Mouse (Mus musculus) testis, adult 2 months (tissue): Measurements from ENCODE around the gene Ncoa5. TPM values are rescaled to one million over a fixed set of nuclear protein-coding genes. Genes with fewer than 3 reads are reported as not detected.

Experiments
- H3K27ac ChIP-seq: fragments of 200-500 bp; 2 replicates; pipeline ENCODE4 v1.5.1; 2012; ENCODE audit warnings: low read depth, low read length; ENCODE audit not compliant: control insufficient read depth, insufficient read depth
- H3K27me3 ChIP-seq: fragments of 200-500 bp; 2 replicates; pipeline ENCODE4 v1.6.1; 2012; ENCODE audit warnings: mild to moderate bottlenecking, low read length, moderate library complexity; ENCODE audit not compliant: control insufficient read depth, insufficient read depth
- H3K36me3 ChIP-seq: fragments of 200-500 bp; 2 replicates; pipeline ENCODE4 v1.6.1; 2012; ENCODE audit warnings: mild to moderate bottlenecking, low read length; ENCODE audit not compliant: control insufficient read depth, insufficient read depth
- H3K4me1 ChIP-seq: fragments of 200-500 bp; 2 replicates; pipeline ENCODE4 v1.6.1; 2012; ENCODE audit warnings: low read length; ENCODE audit not compliant: control insufficient read depth, insufficient read depth
- H3K4me3 ChIP-seq: fragments of 200-500 bp; 2 replicates; pipeline ENCODE4 v1.5.1; 2012; ENCODE audit warnings: low read depth, mild to moderate bottlenecking, low read length, moderate library complexity, mixed read lengths; ENCODE audit not compliant: control insufficient read depth
- CTCF ChIP-seq: fragments of 200-500 bp; IDR thresholded peaks from 2 replicates; pipeline ENCODE4 v1.5.1; 2012; ENCODE audit warnings: low read depth, mild to moderate bottlenecking, inconsistent platforms, low read length, moderate library complexity; ENCODE audit not compliant: control insufficient read depth, insufficient read depth, insufficient replicate concordance
- POLR2A ChIP-seq: fragments of 200-500 bp; IDR thresholded peaks from 2 replicates; pipeline ENCODE4 v1.6.1; 2012; ENCODE audit warnings: low read depth, mild to moderate bottlenecking, inconsistent platforms, low read length, moderate library complexity; ENCODE audit not compliant: control insufficient read depth
- polyA plus RNA-seq: library from polyadenylated mRNA; depleted of rRNA; stranded (reverse); fragments of >200 nt; gene quantifications from 2 replicates; pipeline ENCODE4 v1.2.3, GENCODE M21; 2012

Ncoa5 gene
- polyA plus RNA-seq, 1 experiment = 37.0 TPM

DNA sequence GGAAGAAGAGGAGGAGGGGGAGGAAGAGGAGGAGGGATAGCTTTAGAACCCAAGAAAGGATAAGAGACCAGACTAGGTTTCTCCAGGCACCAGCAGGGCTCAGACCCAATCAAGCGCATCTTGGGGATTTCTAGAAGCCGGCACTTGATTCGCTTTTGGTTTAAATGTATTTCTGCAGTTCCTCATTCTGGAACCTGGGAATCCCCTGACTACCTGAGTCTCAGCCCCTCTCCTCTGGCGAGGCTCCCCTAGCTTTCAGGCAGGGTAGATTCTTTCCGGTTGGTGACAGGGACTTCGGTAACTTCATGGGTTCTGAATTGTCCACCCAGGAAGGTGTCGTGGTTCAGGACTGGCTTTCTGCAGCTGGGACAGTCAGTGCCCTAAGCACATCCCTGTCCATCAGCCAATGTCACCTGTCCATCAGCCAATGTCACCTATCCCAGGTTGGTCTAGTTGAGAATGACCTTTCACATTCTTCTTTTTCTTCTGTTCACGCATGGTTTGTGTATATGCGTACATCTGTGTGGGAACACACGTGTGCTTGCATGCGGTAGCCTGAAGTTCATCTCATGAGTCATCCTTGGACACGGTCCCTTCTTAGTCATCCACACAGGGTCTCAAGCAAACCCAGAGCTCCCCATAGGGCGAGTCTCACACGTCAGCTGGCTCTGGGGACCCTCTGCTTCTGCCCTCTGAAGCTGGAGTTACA, 21.9 kb upstream of the Ncoa5 start:
- peaks cover 2% of the 10 kb centered on the region for H3K4me1 ChIP-seq
- H3K36me3 ChIP-seq = no peaks in the 10 kb centered on the region
- H3K4me3 ChIP-seq = no peak overlapping the region
- H3K27ac ChIP-seq = no peak overlapping the region
- TF ChIP-seq CTCF = no peak
- no peak for TF ChIP-seq POLR2A
- H3K27me3 ChIP-seq = no peaks in the 10 kb centered on the region

DNA sequence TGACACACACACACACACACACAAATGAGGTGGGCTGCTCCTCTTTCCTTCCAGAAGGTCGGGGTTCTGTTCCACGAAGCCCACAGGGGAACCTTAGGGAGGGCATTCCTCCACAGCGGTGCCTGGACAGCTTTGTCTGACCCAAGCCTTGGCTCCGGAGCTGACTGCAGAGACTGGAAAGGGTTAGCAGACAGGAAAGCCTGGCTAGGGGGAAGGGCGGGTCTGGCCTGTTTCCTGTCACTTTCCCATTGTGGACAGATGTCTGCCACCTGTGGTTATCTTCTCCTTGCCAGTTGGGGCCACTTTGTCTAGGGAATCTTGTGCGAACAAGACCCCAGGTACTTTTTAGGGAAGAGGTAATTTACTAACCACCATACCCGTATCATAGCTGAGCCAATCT, 21.2 kb upstream of the Ncoa5 start:
- no peak overlapping the region for H3K27ac ChIP-seq
- H3K27me3 ChIP-seq = no peaks in the 10 kb centered on the region
- TF ChIP-seq POLR2A (no peak), CTCF (no peak)
- H3K4me1 ChIP-seq = peaks cover 2% of the 10 kb centered on the region
- no peaks in the 10 kb centered on the region for H3K36me3 ChIP-seq
- no peak overlapping the region for H3K4me3 ChIP-seq

DNA sequence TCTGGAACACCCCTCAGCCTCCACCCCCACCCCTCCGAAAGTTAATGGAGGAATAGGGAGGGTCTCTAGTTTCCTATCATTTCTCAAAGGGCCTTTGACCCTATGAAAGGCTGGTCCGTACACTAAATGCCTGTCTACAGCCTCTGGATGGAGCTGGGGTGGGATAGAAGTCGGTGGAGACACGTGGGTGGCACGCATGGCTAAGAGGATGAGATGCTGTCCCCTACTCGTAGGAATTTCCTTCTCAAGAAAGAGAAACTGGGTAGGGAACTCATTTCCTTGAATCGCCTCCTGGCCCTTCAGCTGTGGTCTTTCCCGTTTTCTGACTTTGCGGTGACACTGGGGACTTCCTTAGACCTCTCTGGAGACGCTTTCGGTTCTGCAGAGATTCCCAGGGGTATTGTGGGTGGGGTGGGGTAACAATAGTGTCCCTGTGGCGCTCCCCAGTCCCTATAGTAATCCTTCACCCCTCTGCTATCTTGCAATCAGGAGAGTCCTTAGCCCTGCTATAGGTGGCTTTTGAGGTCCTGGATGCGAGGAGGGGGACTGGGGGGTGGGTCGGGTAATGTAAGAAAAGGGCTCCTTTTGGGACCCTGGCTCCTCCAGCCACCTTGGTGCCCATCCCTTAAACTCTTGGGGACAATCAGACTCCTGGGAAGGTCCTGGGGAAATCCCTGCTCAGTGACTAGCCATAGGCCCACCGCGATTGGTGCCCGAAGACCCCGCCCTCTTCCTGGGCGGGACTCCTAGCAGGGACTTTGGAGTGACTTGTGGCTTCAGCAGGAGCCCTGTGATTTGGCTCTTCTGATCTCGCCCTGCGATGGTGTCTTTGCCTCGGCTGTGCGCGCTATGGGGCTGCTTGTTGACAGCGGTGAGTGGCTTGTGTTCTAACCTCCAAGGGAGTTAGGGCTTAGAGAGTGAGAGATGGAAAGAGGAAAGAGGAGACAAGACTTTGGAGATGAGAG, 20.5 kb upstream of the Ncoa5 start, which contains the start of gene Cd40:
Gene Cd40 (plus strand): TSS at position 740 of the 965 bp plus-strand sequence.
- H3K4me1 ChIP-seq = peaks cover 2% of the 10 kb centered on the region
- no peak within 1 kb of the TSS for H3K27ac ChIP-seq
- TF ChIP-seq CTCF (no peak), POLR2A (no peak)
- H3K4me3 ChIP-seq = no peak within 1 kb of the TSS
- H3K27me3 ChIP-seq = no peaks in the 10 kb centered on the region
- no peaks in the 10 kb centered on the region for H3K36me3 ChIP-seq

DNA sequence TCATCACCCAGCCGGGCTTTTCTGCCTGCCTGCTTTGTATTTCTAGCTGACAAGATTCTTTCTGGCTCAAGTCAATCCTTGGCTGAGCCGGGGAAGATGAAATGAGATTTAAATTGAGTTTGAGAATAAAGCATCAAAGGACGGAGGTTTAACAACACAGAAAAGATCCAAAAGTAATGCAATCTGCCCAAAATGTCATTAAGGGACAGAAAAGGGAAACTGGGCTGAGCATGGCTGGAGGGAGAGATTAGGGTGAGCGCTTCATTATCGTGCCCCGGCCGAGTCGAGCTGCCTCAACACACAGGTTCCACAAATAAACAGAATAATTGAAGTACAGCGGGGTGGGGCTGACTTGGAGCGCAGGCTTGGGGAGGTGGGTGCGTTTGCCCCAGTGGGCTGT, 16.9 kb upstream of the Ncoa5 start:
- no peak overlapping the region for H3K27ac ChIP-seq
- H3K4me1 ChIP-seq = peaks cover 2% of the 10 kb centered on the region

DNA sequence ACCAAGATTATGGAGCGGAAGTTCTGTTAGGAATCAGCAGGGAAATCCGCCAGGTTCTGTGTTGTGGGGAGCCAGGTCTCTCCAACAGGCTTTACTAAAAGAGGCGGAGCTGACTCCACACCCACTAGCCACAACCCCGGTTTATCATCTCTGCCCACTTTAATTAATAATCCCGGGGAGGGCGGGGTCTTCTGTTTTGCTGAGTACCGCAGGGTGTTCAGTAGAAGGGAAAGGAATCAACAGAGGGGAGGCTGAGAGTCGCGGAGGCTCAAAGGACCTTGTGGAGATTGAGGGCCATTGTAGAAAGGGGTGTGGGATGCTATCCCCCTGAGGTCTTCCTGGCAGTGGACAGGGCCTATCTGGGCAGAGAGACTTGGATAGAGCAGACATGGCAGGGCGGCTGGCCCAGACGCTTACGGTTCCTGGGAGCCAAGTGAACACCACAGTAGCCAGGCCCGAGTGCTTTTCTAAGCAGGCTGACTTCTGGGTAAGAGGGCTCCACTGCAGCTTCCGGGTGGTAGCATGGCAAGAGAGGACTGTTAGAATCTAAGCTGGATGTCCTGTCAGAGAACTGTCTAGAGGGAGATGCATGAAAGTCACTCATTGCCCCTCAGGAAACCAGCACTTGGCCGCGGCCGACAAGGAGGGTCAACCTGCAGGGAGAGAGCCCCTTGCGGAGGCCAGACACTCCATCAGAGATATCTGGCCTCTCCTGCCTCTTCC, 16.3 kb upstream of the Ncoa5 start:
- Histone ChIP-seq H3K27ac (no peak overlapping the region), H3K27me3 (no peaks in the 10 kb centered on the region), H3K4me1 (peaks cover 2% of the 10 kb centered on the region), H3K4me3 (no peak overlapping the region), H3K36me3 (no peaks in the 10 kb centered on the region)
- TF ChIP-seq POLR2A (no peak), CTCF (no peak)

More for the DNA sequence above, 16.9 kb upstream of the Ncoa5 start:
- Histone ChIP-seq H3K36me3 (no peaks in the 10 kb centered on the region), H3K4me3 (no peak overlapping the region), H3K27me3 (no peaks in the 10 kb centered on the region)
- no peak for TF ChIP-seq CTCF
- no peak for TF ChIP-seq POLR2A

DNA sequence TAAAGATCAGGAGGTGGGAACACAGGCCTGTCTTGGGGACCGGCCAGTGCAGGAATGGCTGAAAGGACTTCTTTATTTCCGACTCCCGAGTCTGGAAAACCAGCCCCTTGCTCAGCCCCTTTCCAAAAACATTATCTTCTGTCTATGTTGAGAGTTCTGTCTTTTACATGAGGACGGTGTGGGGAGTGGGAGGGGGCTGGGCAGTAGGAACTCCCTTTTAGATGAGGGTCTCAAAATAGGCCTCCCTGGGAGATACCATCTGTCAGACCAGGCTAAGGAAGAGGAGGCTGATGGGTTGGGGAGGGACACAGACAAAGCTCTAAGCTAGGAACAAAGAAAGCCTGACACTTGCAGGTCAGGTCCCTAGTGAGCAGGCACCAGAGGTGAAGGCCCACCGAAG, 14.4 kb upstream of the Ncoa5 start:
- H3K4me3 ChIP-seq = no peak overlapping the region
- H3K27me3 ChIP-seq = no peaks in the 10 kb centered on the region
- H3K4me1 ChIP-seq = peaks cover 2% of the 10 kb centered on the region
- no peaks in the 10 kb centered on the region for H3K36me3 ChIP-seq
- TF ChIP-seq CTCF = no peak
- no peak for TF ChIP-seq POLR2A
- H3K27ac ChIP-seq = no peak overlapping the region
